ENCODE assay signal across 8 mouse cellular contexts in genomic region chr5:144357551-144357880, GRCm38 (mm10). TPM values are rescaled to one million over a fixed set of nuclear protein-coding genes. Genes with fewer than 3 reads are reported as not detected.
A peak's percentile ranks its signal among the peaks of the same experiment; 100 is the strongest.
DNase-seq lines count a peak whose midpoint lies in the region; ATAC-seq and TF ChIP-seq lines count a peak whose summit lies in the region.

No protein-coding gene starts in this region.

- peak overlapping the region; percentile 45 for H3K27ac ChIP-seq in kidney, adult 2 months (ENCODE audit: insufficient read depth, low read depth, low read length)
- H3K27ac ChIP-seq in bone marrow macrophage, adult 2 months (ENCODE audit: insufficient read depth, low read depth, low read length), result no peak overlapping the region
- H3K27ac ChIP-seq in forebrain, postnatal 0 days (ENCODE audit: low read depth, low read length), result no peak overlapping the region
- H3K27ac ChIP-seq in midbrain, embryonic 10.5 days (replicated peaks), result peak overlapping the region; percentile 79

- no peak for TF ChIP-seq CTCF in kidney, adult 2 months (conservative IDR thresholded peaks at IDR 0.05; ENCODE audit: insufficient read depth, insufficient read length, low read depth, low read length)
- no peak for TF ChIP-seq CTCF in bone marrow macrophage, adult 2 months (IDR thresholded peaks at IDR 0.05; ENCODE audit: low read depth, low read length)
- no peak for TF ChIP-seq CTCF in forebrain, postnatal 0 days (IDR thresholded peaks at IDR 0.05; ENCODE audit: low read depth)

- H3K36me3 ChIP-seq in kidney, adult 2 months (ENCODE audit: control insufficient read depth, insufficient read depth, low read length), result no peaks in the 10 kb centered on the region
- no peaks in the 10 kb centered on the region for H3K36me3 ChIP-seq in forebrain, postnatal 0 days (ENCODE audit: insufficient read depth)
- H3K36me3 ChIP-seq in midbrain, embryonic 10.5 days, result no peaks in the 10 kb centered on the region

- peak overlapping the region; percentile 71 for H3K4me3 ChIP-seq in kidney, adult 2 months (ENCODE audit: insufficient read depth, low read depth, low read length)
- peak overlapping the region; percentile 49 for H3K4me3 ChIP-seq in bone marrow macrophage, adult 2 months (ENCODE audit: insufficient read depth, low read length)
- peak overlapping the region; percentile 44 for H3K4me3 ChIP-seq in forebrain, postnatal 0 days (ENCODE audit: low read depth, low read length)
- peak overlapping the region; percentile 72 for H3K4me3 ChIP-seq in midbrain, embryonic 10.5 days

- no peak overlapping the region; the same call in 1 of the 2 replicates for H3K9ac ChIP-seq in forebrain, postnatal 0 days

- no peak for ATAC-seq in forebrain, postnatal 0 days
- ATAC-seq in megakaryocyte-erythroid progenitor cell, adult 5-6 weeks (replicated peaks; ENCODE audit: low FRiP score, low TSS enrichment, poor library complexity, severe bottlenecking), result no peak

- DNase-seq in kidney, adult 2 months, result no peak
- no peak for DNase-seq in kidney, postnatal 36 days
- DNase-seq in forebrain, postnatal 0 days, result no peak
- no peak for DNase-seq in midbrain, embryonic 10.5 days (ENCODE audit: low spot score)
- no peak for DNase-seq in layer of hippocampus, adult 9-10 months (ENCODE audit: low spot score)
- no peak for DNase-seq in embryo, embryonic 11 days

- no peaks in the 10 kb centered on the region for H3K27me3 ChIP-seq in kidney, adult 2 months (replicated peaks; ENCODE audit: control insufficient read depth, insufficient read depth, low read length)
- peaks cover 26% of the 10 kb centered on the region for H3K27me3 ChIP-seq in forebrain, postnatal 0 days (ENCODE audit: insufficient read depth, low read length)
- H3K27me3 ChIP-seq in midbrain, embryonic 10.5 days (ENCODE audit: low read depth, poor library complexity, severe bottlenecking), result peaks cover 42% of the 10 kb centered on the region

- peak overlapping the region; percentile 96 for H3K4me2 ChIP-seq in forebrain, postnatal 0 days (ENCODE audit: low read depth)

- no peak for TF ChIP-seq POLR2A in kidney, adult 2 months (IDR thresholded peaks at IDR 0.05; ENCODE audit: low read depth, low read length)
- TF ChIP-seq POLR2A in bone marrow macrophage, adult 2 months (IDR thresholded peaks at IDR 0.05; ENCODE audit: borderline replicate concordance, low read depth, low read length), result no peak

- peaks cover 13% of the 10 kb centered on the region for H3K4me1 ChIP-seq in kidney, adult 2 months (ENCODE audit: control insufficient read depth, insufficient read depth, low read length)
- H3K4me1 ChIP-seq in bone marrow macrophage, adult 2 months (ENCODE audit: control insufficient read depth, insufficient read depth, low read length), result 0 out of 2 replicates have a peak, but pooled peaks cover 3% of the 10 kb centered on the region
- peaks cover 12% of the 10 kb centered on the region; the same call in 1 of the 2 replicates for H3K4me1 ChIP-seq in forebrain, postnatal 0 days (ENCODE audit: insufficient read depth)
- peaks cover 19% of the 10 kb centered on the region for H3K4me1 ChIP-seq in midbrain, embryonic 10.5 days

- WGBS in kidney, adult 2 months, result under 1% methylated on average over 27 of the region's 27 CpGs
- WGBS in forebrain, postnatal 0 days, result 2% methylated on average over 27 of the region's 27 CpGs
- under 1% methylated on average over 27 of the region's 27 CpGs for WGBS in midbrain, embryonic 10.5 days

- H3K9me3 ChIP-seq in forebrain, postnatal 0 days (ENCODE audit: low read length), result no peaks in the 10 kb centered on the region
- H3K9me3 ChIP-seq in midbrain, embryonic 10.5 days (replicated peaks), result no peaks in the 10 kb centered on the region

RNA-seq across cellular contexts. Expression of gene Baiap2l1, which starts 0.4 kb away (rescaled TPM):
- polyA plus RNA-seq in kidney, adult 2 months (2012; rRNA removed), result 10.7 and 10.8 TPM in 2 replicates
- polyA plus RNA-seq in bone marrow macrophage, adult 2 months (2012; ENCODE audit: insufficient read depth, insufficient read length, missing spikeins), result not detected in 2 replicates
- total RNA-seq in forebrain, postnatal 0 days (2014; rRNA removed), result 0.10 and 0.23 TPM in 2 replicates
- polyA plus RNA-seq in forebrain, postnatal 0 days (2015; fragmentation: Nextera tagmentation; extraction: Ambion mirVana), result 0.72 and 0.93 TPM in 2 replicates
- 2.8 and 3.9 TPM in 2 replicates for polyA plus RNA-seq in midbrain, embryonic 10.5 days (2016; fragmentation: Nextera tagmentation; extraction: Ambion mirVana)
- total RNA-seq in megakaryocyte-erythroid progenitor cell, adult 5-6 weeks (2014; fragmentation: Nextera tagmentation), result not detected in 2 replicates
- not detected in 2 replicates for total RNA-seq in megakaryocyte-erythroid progenitor cell, adult 5-6 weeks (2017)

Comparison
In these comparisons a context has a peak if more than half of its experiments do, and no peak if none do; other contexts are left out.
1. H3K27ac ChIP-seq: peak in kidney, adult 2 months (single experiment) and midbrain, embryonic 10.5 days (single experiment); none in bone marrow macrophage, adult 2 months (single experiment) and forebrain, postnatal 0 days (single experiment).
2. Peak in every context shown above with its lines, with median percentiles within 50 percentile points of each other: H3K4me3 ChIP-seq.